Mouse (Mus musculus): ENCODE measurements around the gene Flrt2.
A peak's percentile ranks its signal among the peaks of the same experiment; 100 is the strongest.

The Flrt2 gene

DNA sequence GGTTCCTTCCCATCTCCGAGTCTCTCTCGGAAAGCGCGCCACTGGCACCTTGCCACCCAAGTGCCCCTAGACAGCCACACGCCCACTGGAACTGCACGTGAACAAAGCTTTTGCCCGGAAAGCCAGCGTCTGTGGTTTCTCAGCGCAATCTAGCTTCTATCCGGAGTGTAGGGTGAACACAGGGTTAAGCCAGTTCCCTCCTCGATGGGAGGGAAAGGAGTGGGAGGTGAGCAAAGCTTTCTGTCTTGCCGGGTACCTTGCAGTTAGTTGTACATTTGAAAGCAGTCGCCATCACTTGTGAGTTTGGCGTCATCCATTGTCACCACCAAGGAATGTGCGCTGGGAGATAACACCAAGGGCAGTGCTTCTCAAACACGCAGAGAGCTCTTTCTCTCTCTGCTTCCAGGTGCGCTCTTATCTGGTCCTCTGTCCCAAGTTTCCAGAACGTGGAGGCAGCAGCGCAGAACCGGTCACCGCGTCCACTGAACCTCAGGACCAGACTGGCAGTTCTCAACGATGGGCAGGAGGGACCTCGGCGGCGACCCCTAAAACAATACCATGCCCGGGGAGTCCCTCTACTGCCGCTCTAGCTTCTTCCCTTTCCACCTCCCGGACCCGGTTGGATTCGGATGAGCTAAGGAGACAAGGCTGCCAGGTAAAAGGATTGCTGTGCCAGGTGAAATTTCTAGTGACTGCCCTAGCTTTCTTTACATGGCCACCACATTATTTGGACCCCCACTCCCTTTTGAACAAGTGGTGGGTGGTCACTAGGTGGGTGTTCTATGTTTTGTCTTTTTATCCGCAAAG, at the start of gene Flrt2:
TSS of gene Flrt2 (plus strand) at position 266 of the 807 bp plus-strand sequence.
- DNase-seq, result peak; percentile 23 to 38

DNA sequence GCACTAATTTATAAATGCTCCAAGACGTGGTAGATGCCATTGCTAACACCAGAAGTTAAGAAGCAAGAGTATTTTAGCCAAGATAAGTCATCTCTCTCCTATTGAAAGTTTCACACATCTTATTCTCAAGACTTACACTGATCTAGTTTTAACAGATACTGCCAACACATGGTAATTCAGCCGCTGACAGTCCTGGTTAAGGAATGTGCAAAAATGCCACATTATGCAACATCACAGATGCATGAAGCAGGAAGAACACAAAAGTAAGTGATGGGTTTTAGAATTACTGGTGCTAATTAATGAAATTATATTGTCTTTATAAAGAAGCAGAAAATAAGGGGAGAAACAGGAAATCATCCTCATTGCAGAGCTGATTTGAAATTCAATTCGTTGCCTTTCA, 49.8 kb upstream of the Flrt2 start:
- DNase-seq, result no peak

DNA sequence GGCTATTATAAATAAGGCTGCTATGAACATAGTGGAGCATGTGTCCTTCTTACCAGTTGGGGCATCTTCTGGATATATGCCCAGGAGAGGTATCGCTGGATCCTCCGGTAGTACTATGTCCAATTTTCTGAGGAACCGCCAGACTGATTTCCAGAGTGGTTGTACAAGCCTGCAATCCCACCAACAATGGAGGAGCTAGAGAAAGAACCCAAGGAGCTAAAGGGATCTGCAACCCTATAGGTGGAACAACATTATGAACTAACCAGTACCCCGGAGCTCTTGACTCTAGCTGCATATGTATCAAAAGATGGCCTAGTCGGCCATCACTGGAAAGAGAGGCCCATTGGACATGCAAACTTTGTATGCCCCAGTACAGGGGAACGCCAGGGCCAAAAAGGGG, 44.8 kb upstream of the Flrt2 start:
- peak; percentile 16 to 52 for DNase-seq

DNA sequence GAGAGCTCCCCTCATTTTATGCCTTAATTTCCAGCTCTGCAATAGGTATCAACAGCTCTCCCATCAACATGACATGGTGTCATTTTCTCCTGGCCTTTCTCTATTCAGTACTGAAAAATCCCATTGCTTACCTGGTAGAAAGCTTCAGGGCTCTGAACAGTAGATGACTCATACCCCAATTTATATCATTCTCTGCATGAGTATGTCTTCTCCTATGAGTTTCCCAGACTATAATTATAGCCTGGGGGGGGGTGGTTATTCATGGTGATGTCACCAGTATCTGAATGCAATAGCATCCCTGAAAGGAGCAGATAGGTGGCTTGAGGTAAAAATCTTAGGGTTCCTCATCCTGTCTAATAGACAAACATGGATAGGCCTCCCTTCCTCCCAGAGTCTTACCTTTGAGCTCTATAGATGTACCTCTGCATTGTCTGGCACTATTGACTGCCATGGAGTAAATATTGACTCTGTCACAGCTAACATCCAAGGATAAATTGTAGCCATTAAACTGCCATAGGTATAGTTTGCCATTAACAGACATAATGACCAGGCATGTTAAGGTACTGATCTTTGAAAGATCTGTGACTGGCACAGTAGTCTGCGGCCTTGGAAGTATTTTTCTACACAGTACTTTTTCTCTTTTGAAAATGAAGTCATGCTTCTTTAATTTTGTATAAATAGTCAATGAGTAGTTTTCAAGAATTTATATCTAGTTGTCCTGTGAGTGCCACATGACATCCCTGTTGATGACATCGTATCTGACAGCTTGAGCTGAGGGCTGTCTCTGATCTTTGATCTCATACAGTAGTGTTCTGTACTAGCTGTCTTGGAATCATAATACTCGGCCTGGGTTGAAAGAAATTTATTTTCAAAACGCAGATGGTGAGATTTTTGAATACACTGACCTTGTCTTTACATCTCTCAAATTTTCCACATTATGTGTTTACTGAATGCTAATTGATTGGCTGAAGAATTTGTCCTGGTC, 39.6 kb upstream of the Flrt2 start:
- DNase-seq, result no peak

DNA sequence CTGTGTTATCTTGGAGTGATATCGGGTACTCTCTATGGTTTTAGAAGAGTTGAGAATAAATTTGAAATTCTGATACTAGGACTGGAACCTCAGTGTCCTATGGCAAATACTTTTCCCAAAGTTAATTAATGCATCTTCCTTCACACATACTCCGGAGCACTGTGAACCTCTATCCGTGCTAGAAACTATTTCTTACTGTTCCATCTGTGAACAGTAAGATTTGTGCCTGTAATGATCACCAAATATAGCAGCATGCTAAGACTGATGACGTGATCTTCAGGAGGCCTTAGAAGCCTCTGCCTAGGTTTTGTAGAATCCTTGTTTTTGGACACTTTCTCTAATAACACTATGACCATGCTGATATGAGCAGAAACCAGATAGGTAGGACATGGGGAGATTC, 35.4 kb upstream of the Flrt2 start:
- DNase-seq, result no peak

DNA sequence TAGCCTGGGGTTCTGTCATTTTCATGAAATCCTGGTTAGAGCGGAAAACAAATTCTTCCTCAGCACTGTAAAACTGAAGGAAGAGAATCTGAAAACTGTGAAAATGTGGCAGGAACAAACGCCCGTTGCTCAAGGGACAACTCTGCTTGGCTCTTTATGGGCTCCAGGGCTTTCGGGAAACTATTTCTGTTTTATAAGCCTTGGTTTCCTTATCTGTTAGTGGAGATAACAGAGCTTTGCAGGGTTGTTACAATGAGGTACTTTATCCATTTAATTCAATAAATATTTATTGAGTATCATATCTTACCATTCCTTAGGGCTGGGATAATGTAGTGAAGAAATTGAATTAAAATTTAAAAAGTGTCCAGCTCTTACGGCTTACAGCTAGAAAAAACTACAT, 24.7 kb upstream of the Flrt2 start:
- no peak for DNase-seq

DNA sequence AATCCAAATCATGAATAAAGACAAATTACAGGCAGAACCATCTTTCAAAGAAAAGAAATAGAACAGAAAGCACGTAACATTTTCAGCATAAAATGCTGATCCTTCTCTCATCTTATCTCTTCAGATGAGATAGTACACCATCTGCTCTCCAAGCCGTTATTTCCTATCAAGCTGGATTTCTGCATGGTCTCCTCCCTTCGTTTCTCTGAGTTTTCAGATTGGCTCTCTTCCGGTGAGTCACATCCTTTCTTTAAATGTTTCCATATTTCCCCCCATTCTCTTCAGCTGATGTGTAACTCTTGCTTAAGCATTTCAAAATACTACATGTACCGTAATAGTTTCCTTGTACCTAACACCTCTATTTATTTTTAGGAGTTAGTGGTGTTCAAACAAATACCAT, 16.3 kb upstream of the Flrt2 start:
- no peak for DNase-seq

DNA sequence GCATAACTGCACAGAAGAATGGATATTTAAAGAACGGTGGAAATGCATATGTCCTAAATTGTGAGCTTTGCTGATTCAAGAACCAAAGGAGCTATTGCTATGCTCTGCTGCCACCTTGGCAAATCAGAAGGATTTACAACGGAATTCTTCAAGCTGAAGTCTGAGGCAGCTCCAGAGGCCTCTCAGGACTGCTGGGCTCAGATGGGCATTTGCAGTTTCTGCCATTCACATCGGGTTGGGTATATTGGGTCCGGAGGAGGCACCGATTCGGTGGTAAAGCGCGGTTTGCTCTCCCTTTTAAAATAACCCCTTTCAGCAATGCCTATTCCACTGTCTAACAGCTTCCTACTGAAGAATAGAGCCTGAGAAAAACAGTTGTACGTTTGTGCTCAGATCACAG, 1.2 kb upstream of the Flrt2 start:
- DNase-seq, result peak; percentile 10 to 15

DNA sequence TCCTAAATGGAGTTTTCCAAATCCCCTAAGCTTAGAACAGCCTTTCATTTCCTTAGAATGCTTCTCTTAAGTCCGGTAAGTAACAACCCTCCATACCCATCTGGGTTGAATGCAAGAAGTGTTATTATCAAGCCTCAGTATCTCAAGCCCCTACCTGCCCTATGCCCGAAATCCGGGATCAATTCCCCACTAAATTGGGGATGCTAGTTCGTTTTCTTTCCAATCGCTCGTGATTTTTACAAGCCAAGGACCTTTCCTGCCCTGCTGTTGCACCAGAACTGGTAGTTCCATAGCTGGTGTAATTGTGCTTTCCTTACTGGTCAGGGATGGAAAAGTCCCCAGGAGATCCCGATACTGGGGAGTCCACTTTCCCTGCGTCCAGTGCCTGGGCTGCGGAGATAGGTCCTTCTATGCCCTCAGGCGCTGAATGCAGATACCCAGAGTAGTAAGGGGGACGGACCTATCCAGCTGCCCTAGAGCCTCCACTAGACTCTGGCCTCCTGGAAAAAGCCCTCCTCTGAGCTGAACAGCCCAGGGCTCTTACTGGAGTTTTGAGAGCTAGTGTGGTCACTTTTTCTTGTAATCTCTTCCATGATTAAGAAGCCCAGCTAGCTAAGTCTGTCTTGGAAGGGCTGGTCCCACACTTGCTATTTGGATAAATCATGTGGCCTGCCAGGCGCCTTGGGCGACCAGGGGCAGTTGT, 1.1 kb downstream of the Flrt2 start:
- peak; percentile 6 for DNase-seq

DNA sequence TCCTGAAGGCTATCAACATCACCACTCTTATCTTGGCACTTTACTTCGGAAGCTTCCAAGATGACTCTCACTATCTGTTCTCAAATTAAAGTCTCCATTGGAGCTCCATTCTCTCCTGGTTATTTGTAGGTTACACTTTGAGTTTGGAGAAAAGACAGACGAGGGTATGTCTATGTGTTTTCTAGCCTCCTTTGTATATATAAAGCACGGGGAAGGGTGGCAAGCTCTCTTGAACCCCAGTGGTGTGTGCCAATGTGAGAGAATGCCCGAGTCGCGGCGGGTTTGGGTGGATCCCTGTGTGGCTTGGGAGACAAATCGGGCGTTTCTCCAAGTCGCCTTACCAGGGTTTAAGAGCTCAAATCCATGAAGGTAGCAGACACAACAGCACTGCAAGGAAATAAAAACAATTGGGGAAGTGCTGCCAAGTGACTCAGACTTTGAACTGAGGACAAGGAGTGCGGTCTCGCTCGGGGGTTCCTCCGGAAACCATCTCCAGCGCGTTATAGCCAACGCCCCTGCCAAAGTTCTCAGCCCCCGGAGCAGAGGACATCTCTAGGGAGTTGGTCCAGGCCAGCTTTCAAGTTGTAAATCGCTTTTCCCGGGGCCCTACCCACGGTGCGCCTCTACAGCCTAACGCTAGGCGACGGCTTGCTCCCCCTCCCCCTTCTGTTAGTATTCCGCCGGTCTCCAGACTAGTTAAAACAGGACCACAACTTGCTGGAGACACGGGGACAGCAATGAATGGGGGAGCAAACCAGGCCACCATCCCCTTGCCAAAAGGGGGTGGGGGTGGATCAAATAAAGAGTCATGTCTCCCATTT, 1.8 kb downstream of the Flrt2 start:
- DNase-seq, result peak; percentile 16 to 37

DNA sequence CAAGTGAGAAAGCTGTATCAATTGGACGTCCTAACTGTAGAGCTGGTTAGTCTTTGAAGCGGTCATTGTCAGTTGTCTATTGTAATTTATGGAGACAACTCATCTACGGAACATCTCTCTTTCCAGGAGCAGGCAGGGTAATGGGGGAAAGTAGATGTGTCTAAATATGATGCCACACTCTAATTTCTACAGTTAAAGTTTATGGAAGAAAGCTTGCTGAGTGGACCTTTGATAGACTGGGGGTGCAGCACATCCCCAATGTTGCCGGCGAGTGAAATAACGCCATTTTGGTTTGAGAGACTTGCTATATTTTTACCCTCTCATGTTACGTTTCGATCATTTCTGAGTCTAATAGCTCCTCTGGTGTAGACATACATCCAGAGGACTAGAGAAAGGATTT, 2.5 kb downstream of the Flrt2 start:
- DNase-seq, result no peak

DNA sequence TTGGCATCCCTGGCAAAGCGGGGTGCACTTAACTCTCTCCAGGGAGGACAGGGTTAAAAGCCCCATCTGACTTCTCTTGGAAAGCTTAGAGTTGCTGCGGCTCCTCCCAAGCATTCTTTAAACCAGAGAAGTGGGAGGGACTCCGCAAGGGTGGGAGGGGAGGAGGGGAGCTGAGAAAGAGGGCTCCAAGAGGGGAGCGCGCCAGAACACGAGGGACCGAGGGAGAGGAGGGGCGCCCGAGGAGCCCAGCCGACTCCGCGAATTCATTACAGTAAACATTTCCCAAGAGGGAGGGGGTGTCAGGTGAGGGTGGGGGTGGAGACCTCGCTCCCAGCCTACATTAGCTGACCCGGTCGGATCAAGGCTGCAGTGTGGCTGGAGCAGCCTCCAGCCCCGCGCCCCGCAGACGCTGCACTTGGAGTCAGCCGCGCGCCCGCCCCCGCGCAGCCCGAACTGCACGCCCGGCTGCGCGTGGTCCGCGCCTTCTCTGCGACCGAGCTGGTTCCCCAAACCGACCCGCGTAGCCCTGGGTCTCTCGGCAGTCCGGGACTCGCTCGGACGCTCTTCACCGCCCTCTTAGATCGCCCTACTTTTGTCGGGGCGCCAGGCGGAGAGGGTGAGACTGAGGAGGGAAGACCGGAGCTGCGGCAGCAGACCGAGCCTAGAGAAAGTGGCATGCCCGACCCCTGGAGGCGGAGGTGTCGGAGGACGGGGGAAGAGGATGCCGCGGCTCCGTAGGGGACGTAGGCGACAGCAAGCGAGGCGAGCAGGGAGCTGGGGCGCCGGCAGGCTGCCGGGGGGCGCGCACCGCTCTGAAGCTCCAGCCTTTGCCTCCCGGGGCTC, 3.2 kb downstream of the Flrt2 start:
- DNase-seq, result peak; percentile 61 to 70

DNA sequence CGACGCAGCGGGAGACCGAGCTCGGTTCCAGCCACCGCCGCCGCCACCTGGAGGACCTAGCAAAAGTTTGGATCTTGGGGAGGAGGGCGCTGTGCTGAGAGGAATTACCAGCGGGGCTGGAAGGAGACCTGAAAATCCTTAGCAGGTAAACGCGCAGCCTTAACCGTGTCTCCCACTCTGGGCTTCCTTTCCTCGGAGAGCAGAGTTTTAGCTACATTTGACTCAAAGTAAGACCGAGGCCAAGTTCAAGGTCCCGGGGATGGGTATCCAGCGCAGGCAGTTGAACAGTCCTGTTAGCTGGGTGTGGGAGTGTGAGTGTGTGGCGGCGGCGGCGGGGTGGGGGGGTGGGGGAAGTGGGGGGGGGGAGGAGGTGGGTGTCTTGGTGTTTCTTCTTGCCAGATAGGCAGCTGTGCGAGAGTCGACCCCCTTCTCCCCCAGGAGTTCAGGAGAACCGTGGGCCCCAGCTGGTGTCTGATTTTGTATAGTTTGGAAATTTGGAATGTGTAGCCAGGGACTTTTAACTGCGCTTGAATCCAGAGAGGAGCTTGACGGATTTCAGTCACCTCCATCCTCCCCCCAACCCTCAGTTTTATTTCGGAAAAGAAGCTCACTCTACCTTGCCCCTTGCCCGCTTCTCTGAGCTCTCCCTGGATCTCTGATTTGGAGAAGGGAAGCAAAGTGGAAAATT, 4.0 kb downstream of the Flrt2 start:
- no peak for DNase-seq

DNA sequence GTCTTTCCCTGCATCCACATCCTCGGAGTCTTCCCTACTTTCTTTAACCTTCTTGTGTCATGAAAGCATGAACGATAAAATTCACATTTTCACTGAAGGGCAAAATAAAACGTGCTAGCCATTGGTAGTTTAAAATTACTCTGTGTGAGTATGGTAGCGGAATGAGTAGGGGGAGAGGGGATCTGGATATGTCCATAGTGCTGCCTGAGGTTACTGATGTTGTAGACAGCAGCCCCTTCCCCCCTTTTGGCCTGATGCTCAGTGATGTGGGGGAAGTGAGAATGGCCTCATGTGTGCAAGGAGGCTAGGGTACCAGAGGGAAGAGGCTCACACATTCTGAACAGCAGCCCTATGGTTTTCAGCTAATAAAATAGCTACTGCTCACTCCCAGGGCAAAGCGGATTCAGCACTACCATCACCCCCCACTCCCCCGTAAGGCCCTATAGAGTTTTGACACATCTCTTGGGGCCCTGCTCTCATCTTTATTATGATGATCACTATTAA, 4.5 kb downstream of the Flrt2 start:
- DNase-seq, result peak in 1 of 2 experiments; percentile 9

DNA sequence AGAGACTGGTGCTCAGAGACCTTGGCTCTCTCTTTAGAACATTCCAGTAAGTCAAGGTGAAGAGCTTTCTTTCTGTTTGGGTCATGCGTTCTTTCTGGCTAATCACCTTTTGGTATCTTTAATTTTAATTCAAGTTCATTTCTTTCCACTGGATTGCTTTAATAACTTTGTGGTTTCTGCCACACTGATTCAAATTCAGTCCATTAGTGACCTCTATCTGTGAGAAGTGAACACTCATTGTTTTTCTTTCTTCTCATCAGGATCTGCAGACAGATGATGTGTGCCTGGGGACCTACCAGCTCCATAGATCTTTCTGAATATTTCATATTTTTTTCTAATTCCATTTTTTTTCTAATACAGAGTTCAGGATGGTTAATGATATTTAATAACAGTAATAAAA, 6.5 kb downstream of the Flrt2 start:
- no peak for DNase-seq

DNA sequence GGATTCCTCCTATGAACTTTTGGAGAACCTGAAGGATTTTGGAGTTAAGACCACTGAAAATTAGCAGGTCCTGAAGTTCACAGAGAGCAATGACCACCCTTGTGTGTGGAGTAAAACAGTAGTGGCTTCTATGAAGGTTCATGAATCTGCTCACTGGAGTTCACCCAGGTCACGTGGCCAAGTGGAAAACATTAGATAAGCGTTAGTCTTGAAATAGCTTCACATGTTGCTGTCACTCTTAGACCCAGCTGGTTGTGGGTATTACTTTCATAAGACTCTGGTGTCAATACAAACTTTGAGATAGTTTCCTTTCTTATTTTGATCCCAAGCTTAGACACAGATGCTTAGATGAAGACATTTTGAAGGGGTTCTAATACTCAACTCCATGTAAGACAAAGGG, 8.7 kb downstream of the Flrt2 start:
- no peak for DNase-seq

DNA sequence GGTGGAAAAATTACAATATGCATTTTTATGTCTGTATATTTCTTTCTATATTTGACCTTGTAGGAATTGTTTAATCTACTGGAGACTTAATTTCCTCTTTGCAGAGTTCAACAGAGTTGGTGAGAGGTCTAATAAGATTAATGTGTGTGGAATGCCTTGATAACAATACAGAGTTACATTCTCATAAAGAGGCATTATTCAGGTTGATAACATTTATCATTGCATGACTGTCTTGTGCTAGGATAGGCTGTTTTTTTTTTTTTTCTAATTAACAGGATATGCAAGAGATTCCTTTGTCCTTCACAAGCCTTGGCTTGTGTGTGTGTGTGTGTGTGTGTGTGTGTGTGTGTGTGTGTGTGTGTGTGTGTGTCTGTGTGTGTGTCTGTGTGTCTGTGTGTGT, 9.6 kb downstream of the Flrt2 start:
- no peak for DNase-seq

DNA sequence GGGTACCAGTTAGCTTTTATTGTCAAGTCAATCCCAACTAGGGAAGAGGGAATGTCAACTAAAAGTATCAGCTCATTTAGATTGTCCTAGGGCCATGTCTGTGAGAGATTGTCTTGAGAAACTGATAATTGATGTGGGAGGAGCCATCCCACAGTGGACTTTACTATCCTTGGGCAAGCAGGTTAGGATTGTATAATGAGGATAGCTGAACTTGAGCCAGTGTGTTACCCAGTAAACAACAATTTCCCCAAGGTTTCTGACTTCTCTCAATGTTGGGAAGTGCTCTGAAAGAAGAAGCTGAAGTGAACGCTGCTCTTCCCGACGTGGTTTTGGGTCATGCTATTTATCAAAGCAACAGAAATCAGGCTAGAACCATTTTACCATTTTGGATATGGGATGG, 13.0 kb downstream of the Flrt2 start:
- DNase-seq, result no peak

DNA sequence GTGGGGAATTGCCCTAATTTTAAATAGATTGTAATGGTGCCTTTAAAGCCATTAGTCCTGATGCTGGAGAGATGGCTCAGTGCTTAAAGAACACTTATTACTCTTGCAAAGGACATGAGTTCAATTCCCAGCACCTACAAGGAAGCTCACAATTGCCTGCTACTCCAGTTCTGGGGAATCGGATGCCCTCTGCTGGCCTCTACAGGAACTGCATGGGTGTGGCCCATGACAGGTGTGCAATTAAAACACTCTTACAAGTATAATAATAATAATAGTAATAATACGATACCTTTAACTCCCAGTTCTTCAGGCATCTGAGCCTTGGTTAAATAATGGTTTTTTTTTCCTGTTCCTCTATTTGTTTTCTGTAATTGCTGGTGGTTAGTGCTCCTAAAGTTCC, 31.2 kb downstream of the Flrt2 start:
- peak in 1 of 2 experiments; percentile 20 for DNase-seq

DNA sequence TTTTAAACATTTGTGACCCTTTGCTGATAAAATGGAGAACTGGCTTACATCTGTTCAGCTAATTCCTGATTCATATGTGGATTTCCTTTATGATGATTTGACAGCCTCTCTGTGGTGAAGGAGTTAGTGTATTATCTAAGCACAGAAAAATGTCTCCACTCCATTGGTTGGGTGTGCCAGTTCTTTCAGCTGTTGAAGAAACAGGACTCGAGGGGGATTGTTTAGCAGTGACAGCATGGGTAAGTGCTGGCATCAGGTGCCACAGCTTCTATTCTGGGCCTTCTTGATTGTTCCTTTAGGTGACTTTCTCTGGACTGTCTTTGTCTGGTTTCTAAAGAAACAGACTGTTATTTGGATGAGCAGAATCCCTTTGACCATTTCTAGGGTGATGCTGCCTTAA, 42.0 kb downstream of the Flrt2 start:
- no peak for DNase-seq

Data from cerebellum, postnatal 25 days (tissue).